Mouse (Mus musculus) kidney, embryonic 16.5 days (tissue): ENCODE data around the gene Gm3448. TPM values are rescaled to one million over a fixed set of nuclear protein-coding genes. Genes with fewer than 3 reads are reported as not detected.
"Not testable (repeated sequence)": the region's sequence is repeated elsewhere in the genome, so short reads cannot be mapped to it uniquely, and the experiment has no call there.

Experiments used
- ATAC-seq: fragments of 200-750 bp; cut with Nextera tagmentation; 2 replicates; pipeline ENCODE4 v1.8.0; 2017; ENCODE audit warnings: moderate TSS enrichment; ENCODE audit not compliant: low FRiP score, low TSS enrichment
- H3K27ac ChIP-seq: fragments of 300-500 bp; sonication (generic); 2 replicates; pipeline ENCODE4 v1.5.1; 2014; ENCODE audit warnings: low read length
- H3K27me3 ChIP-seq: fragments of 300-500 bp; sonication (generic); 2 replicates; pipeline ENCODE4 v1.6.1; 2014; ENCODE audit warnings: low read length, control low read depth, mixed read lengths; ENCODE audit not compliant: insufficient read depth
- H3K36me3 ChIP-seq: fragments of 300-500 bp; sonication (generic); 2 replicates; pipeline ENCODE4 v1.6.1; 2014; ENCODE audit warnings: low read length, control low read depth, mixed read lengths; ENCODE audit not compliant: insufficient read depth
- H3K4me1 ChIP-seq: fragments of 300-500 bp; sonication (generic); 2 replicates; pipeline ENCODE4 v1.6.1; 2014; ENCODE audit warnings: low read length, control low read depth, mixed read lengths; ENCODE audit not compliant: insufficient read depth
- H3K4me2 ChIP-seq: fragments of 300-500 bp; sonication (generic); replicated peaks from 2 replicates; pipeline ENCODE4 v1.6.1; 2014; ENCODE audit warnings: low read depth, low read length
- H3K4me3 ChIP-seq: fragments of 300-500 bp; sonication (generic); 2 replicates; pipeline ENCODE4 v1.5.1; 2014; ENCODE audit warnings: mild to moderate bottlenecking, low read length
- H3K9ac ChIP-seq: fragments of 300-500 bp; sonication (generic); replicated peaks from 2 replicates; pipeline ENCODE4 v1.6.1; 2014; ENCODE audit warnings: low read length
- H3K9me3 ChIP-seq: fragments of 300-500 bp; sonication (generic); 2 replicates; pipeline ENCODE4 v1.6.1; 2016; ENCODE audit warnings: low read length, control low read depth
- WGBS: fragments of 180-500 bp; shearing (Covaris S2); extraction: QIAGEN DNeasy Blood & Tissue Kit; methylation state at CpG from one replicate; pipeline ENCODE4 v1.1.7; 2014; 5-methylcytosine and 5-hydroxymethylcytosine counted together
- polyA plus RNA-seq: library from polyadenylated mRNA; unstranded; fragments of >200 nt; fragmentation: Nextera tagmentation; extraction: Ambion mirVana; gene quantifications from 2 replicates; pipeline ENCODE4 v1.2.1, GENCODE M21; 2015

The Gm3448 gene
- polyA plus RNA-seq, 1 experiment from 2014 or later = 3.0 TPM

- not testable (repeated sequence) for H3K4me3 ChIP-seq, H3K9me3 ChIP-seq, ATAC-seq, H3K27ac ChIP-seq, H3K9ac ChIP-seq, H3K4me1 ChIP-seq, H3K4me2 ChIP-seq, H3K36me3 ChIP-seq, H3K27me3 ChIP-seq
- WGBS = 89% methylated on average over 1 of the region's 1 CpGs
Measured at GRCm38 (mm10) chr17:15052766-15053165, 11.4 kb upstream of the Gm3448 start.

GRCm38 (mm10) chr17:15050338-15050737 is 9.0 kb upstream of the Gm3448 start:
- no CpG with 5 or more reads among the region's 1 CpGs for WGBS
- H3K4me3 ChIP-seq, H3K4me1 ChIP-seq, H3K9me3 ChIP-seq, H3K9ac ChIP-seq, H3K27ac ChIP-seq, H3K36me3 ChIP-seq, H3K27me3 ChIP-seq, ATAC-seq, H3K4me2 ChIP-seq: not testable (repeated sequence)

- no CpG with 5 or more reads among the region's 3 CpGs for WGBS
- not testable (repeated sequence) for H3K4me2 ChIP-seq, ATAC-seq
Measured at GRCm38 (mm10) chr17:15040455-15040854, 882 bp downstream of the Gm3448 start.

GRCm38 (mm10) chr17:15031414-15031813 is 9.9 kb downstream of the Gm3448 start:
- not testable (repeated sequence) for H3K27ac ChIP-seq, H3K36me3 ChIP-seq, ATAC-seq, H3K9ac ChIP-seq, H3K9me3 ChIP-seq, H3K4me1 ChIP-seq, H3K27me3 ChIP-seq, H3K4me3 ChIP-seq, H3K4me2 ChIP-seq
- no CpG with 5 or more reads among the region's 4 CpGs for WGBS

More at GRCm38 (mm10) chr17:15040455-15040854, 882 bp downstream of the Gm3448 start:
- H3K36me3 ChIP-seq, H3K4me1 ChIP-seq, H3K4me3 ChIP-seq, H3K27ac ChIP-seq, H3K9ac ChIP-seq, H3K27me3 ChIP-seq, H3K9me3 ChIP-seq: not testable (repeated sequence)

- H3K27ac ChIP-seq, H3K27me3 ChIP-seq, H3K4me2 ChIP-seq, H3K9ac ChIP-seq, H3K9me3 ChIP-seq, ATAC-seq, H3K4me3 ChIP-seq, H3K4me1 ChIP-seq, H3K36me3 ChIP-seq: not testable (repeated sequence)
- no CpG with 5 or more reads among the region's 6 CpGs for WGBS
Measured at GRCm38 (mm10) chr17:15025513-15025912, 15.8 kb downstream of the Gm3448 start.

- not testable (repeated sequence) for H3K9ac ChIP-seq, H3K27ac ChIP-seq, H3K27me3 ChIP-seq, H3K4me2 ChIP-seq, H3K4me1 ChIP-seq, H3K4me3 ChIP-seq, H3K9me3 ChIP-seq, H3K36me3 ChIP-seq
- ATAC-seq = peak; percentile 89
- no CpG with 5 or more reads among the region's 48 CpGs for WGBS
Measured at GRCm38 (mm10) chr17:15024502-15025193, 16.7 kb downstream of the Gm3448 start.

GRCm38 (mm10) chr17:15023878-15024492 is 17.4 kb downstream of the Gm3448 start:
- no CpG with 5 or more reads among the region's 97 CpGs for WGBS
- peak; percentile 84 for ATAC-seq
- not testable (repeated sequence) for H3K4me3 ChIP-seq, H3K4me1 ChIP-seq, H3K36me3 ChIP-seq, H3K27ac ChIP-seq, H3K9ac ChIP-seq, H3K4me2 ChIP-seq, H3K9me3 ChIP-seq, H3K27me3 ChIP-seq

GRCm38 (mm10) chr17:15021503-15022220 is 19.7 kb downstream of the Gm3448 start:
- WGBS = 85% methylated on average over 3 of the region's 3 CpGs
- not testable (repeated sequence) for H3K4me3 ChIP-seq, H3K4me1 ChIP-seq, H3K36me3 ChIP-seq, H3K9me3 ChIP-seq, H3K4me2 ChIP-seq, H3K9ac ChIP-seq, H3K27me3 ChIP-seq, H3K27ac ChIP-seq, ATAC-seq

GRCm38 (mm10) chr17:15009706-15010413 is 31.5 kb downstream of the Gm3448 start, which contains the start of gene Gm3435:
Gene Gm3435, plus strand, starts transcription at chr17:15010176.
- H3K27ac ChIP-seq, H3K4me3 ChIP-seq, H3K27me3 ChIP-seq, H3K36me3 ChIP-seq, H3K9ac ChIP-seq, H3K4me2 ChIP-seq, H3K4me1 ChIP-seq, H3K9me3 ChIP-seq: not testable (repeated sequence)
- ATAC-seq = peak; percentile 98
- no CpG with 5 or more reads among the region's 60 CpGs for WGBS
